Mouse (Mus musculus): ENCODE results near the gene Pafah1b3.

DNA sequence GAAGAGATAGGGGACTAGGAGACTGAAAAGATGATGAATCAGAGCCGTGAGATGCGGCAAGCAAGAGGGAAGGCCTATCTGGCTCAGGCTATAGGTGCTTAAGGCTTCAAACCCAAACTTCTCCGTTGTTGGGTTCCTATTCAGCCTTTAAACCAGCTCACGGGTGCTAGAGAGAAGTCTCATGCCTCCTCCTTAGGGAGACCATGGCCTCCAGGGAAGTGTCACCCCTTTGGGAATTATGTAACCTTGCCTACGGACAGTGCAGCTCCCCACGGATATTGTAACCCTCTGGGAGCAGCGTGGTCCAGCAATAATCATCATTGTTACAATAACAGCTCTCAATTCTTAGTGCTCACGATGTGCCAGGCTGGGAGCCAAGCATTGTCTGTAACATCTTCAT lies 46.0 kb downstream of the Pafah1b3 start:
- TF ChIP-seq CTCF (IDR thresholded peaks at IDR 0.05; ENCODE audit: control insufficient read depth, insufficient read depth, insufficient replicate concordance, low read depth, low read length), result no peak
- no peak for TF ChIP-seq POLR2A (IDR thresholded peaks at IDR 0.05; ENCODE audit: control insufficient read depth, low read depth, low read length)

Data from testis, adult 2 months (tissue).